In genomic region chr3:96237335-96237903, GRCm38 (mm10) we compare ENCODE assay signal across 8 mouse cellular contexts. TPM values are rescaled to one million over a fixed set of nuclear protein-coding genes. Genes with fewer than 3 reads are reported as not detected.
DNase-seq lines count a peak whose midpoint lies in the region; ATAC-seq lines count a peak whose summit lies in the region.

No protein-coding gene starts in this region.

- no peaks in the 10 kb centered on the region for H3K9me3 ChIP-seq in lung, embryonic 16.5 days (ENCODE audit: control insufficient read depth, low read length)
- H3K9me3 ChIP-seq in embryonic facial prominence, embryonic 12.5 days: no peaks in the 10 kb centered on the region
- no peaks in the 10 kb centered on the region for H3K9me3 ChIP-seq in limb, embryonic 13.5 days
- H3K9me3 ChIP-seq in stomach, embryonic 14.5 days (ENCODE audit: control insufficient read depth, low read depth, low read length): no peaks in the 10 kb centered on the region

- H3K27ac ChIP-seq in lung, embryonic 16.5 days (ENCODE audit: low read length): peak overlapping the region; percentile 84
- peak overlapping the region; percentile 85 for H3K27ac ChIP-seq in embryonic facial prominence, embryonic 12.5 days
- peak overlapping the region; percentile 79 for H3K27ac ChIP-seq in limb, embryonic 13.5 days
- H3K27ac ChIP-seq in stomach, embryonic 14.5 days (ENCODE audit: low read length): peak overlapping the region; percentile 59

- DNase-seq in lung, postnatal 25 days (ENCODE audit: low spot score): no peak
- DNase-seq in urinary bladder, adult 18-20 months (ENCODE audit: low spot score in 2 of 2): no peak
- no peak for DNase-seq in urinary bladder, postnatal 25 days (ENCODE audit: low spot score)
- DNase-seq in gastrocnemius, adult 8-10 months (ENCODE audit: low spot score in 2 of 2): no peak

- 5% methylated on average over 7 of the region's 7 CpGs for WGBS in lung, embryonic 16.5 days
- WGBS in embryonic facial prominence, embryonic 12.5 days: 23% methylated on average over 7 of the region's 7 CpGs
- WGBS in limb, embryonic 13.5 days: 21% methylated on average over 7 of the region's 7 CpGs
- 16% methylated on average over 7 of the region's 7 CpGs for WGBS in stomach, embryonic 14.5 days

- no peaks in the 10 kb centered on the region for H3K36me3 ChIP-seq in lung, embryonic 16.5 days (ENCODE audit: control insufficient read depth, insufficient read depth, low read length)
- no peaks in the 10 kb centered on the region for H3K36me3 ChIP-seq in embryonic facial prominence, embryonic 12.5 days
- no peaks in the 10 kb centered on the region for H3K36me3 ChIP-seq in limb, embryonic 13.5 days
- H3K36me3 ChIP-seq in stomach, embryonic 14.5 days (ENCODE audit: control insufficient read depth, insufficient read depth, low read length): no peaks in the 10 kb centered on the region

- H3K27me3 ChIP-seq in lung, embryonic 16.5 days (ENCODE audit: control insufficient read depth, insufficient read depth, low read depth, low read length): no peaks in the 10 kb centered on the region
- H3K27me3 ChIP-seq in embryonic facial prominence, embryonic 12.5 days: no peaks in the 10 kb centered on the region
- H3K27me3 ChIP-seq in limb, embryonic 13.5 days: no peaks in the 10 kb centered on the region
- no peaks in the 10 kb centered on the region for H3K27me3 ChIP-seq in stomach, embryonic 14.5 days (ENCODE audit: control insufficient read depth, insufficient read depth, low read length)

- H3K4me3 ChIP-seq in lung, embryonic 16.5 days (ENCODE audit: low read length): peak overlapping the region; percentile 62
- peak overlapping the region; percentile 50 for H3K4me3 ChIP-seq in embryonic facial prominence, embryonic 12.5 days
- peak overlapping the region; percentile 49 for H3K4me3 ChIP-seq in limb, embryonic 13.5 days
- peak overlapping the region; percentile 32 for H3K4me3 ChIP-seq in stomach, embryonic 14.5 days (ENCODE audit: low read depth, low read length)

- ATAC-seq in lung, embryonic 16.5 days (ENCODE audit: low read depth): no peak
- ATAC-seq in embryonic facial prominence, embryonic 12.5 days (ENCODE audit: insufficient number of reproducible peaks, insufficient read depth, low FRiP score, low TSS enrichment): no peak
- no peak for ATAC-seq in limb, embryonic 13.5 days (ENCODE audit: low FRiP score, low read depth)
- no peak for ATAC-seq in stomach, embryonic 14.5 days (ENCODE audit: insufficient number of reproducible peaks, insufficient read depth, low FRiP score, low read depth)

- H3K9ac ChIP-seq in lung, embryonic 16.5 days (ENCODE audit: low read length): peak overlapping the region; percentile 75
- peak overlapping the region; percentile 70 for H3K9ac ChIP-seq in embryonic facial prominence, embryonic 12.5 days
- peak overlapping the region; percentile 75 for H3K9ac ChIP-seq in limb, embryonic 13.5 days
- peak overlapping the region; percentile 65 for H3K9ac ChIP-seq in stomach, embryonic 14.5 days (replicated peaks; ENCODE audit: low read depth, low read length)

- H3K4me2 ChIP-seq in lung, embryonic 16.5 days (ENCODE audit: low read depth, low read length): peak overlapping the region; percentile 68
- H3K4me2 ChIP-seq in embryonic facial prominence, embryonic 12.5 days (replicated peaks): peak overlapping the region; percentile 69
- peak overlapping the region; percentile 67 for H3K4me2 ChIP-seq in limb, embryonic 13.5 days (replicated peaks)
- H3K4me2 ChIP-seq in stomach, embryonic 14.5 days (replicated peaks; ENCODE audit: low read depth, low read length): peak overlapping the region; percentile 59

- peaks cover 23% of the 10 kb centered on the region for H3K4me1 ChIP-seq in lung, embryonic 16.5 days (replicated peaks; ENCODE audit: control insufficient read depth, insufficient read depth, low read length)
- H3K4me1 ChIP-seq in embryonic facial prominence, embryonic 12.5 days: peaks cover 21% of the 10 kb centered on the region
- peaks cover 24% of the 10 kb centered on the region for H3K4me1 ChIP-seq in limb, embryonic 13.5 days
- H3K4me1 ChIP-seq in stomach, embryonic 14.5 days (ENCODE audit: control insufficient read depth, insufficient read depth, low read length): peaks cover 9% of the 10 kb centered on the region

RNA-seq across cellular contexts. Expression of gene Hist2h3c2, which starts 1.5 kb away (rescaled TPM):
- polyA plus RNA-seq in lung, embryonic 16.5 days (2015; fragmentation: Nextera tagmentation; extraction: Ambion mirVana): 3.6 and 4.7 TPM in 2 replicates
- polyA plus RNA-seq in embryonic facial prominence, embryonic 12.5 days (2016; fragmentation: Nextera tagmentation; extraction: Ambion mirVana): 7.1 and 8.2 TPM in 2 replicates
- 8.8 and 10.5 TPM in 2 replicates for polyA plus RNA-seq in limb, embryonic 13.5 days (2015; fragmentation: Nextera tagmentation; extraction: Ambion mirVana)
- polyA plus RNA-seq in stomach, embryonic 14.5 days (2014; fragmentation: Nextera tagmentation; extraction: Ambion mirVana): 4.9 and 6.2 TPM in 2 replicates
- 1 to 10 TPM; 2.6 to 7.1 (median 4.9) TPM for total RNA-seq in gastrocnemius, adult 8-10 months (2022)

RNA-seq across cellular contexts. Expression of gene Hist2h2aa2, which starts 2.7 kb away (rescaled TPM):
- polyA plus RNA-seq in lung, embryonic 16.5 days (2015; fragmentation: Nextera tagmentation; extraction: Ambion mirVana): 37.6 and 61.6 TPM in 2 replicates
- polyA plus RNA-seq in embryonic facial prominence, embryonic 12.5 days (2016; fragmentation: Nextera tagmentation; extraction: Ambion mirVana): 45.4 and 60.5 TPM in 2 replicates
- 46.2 and 48.0 TPM in 2 replicates for polyA plus RNA-seq in limb, embryonic 13.5 days (2015; fragmentation: Nextera tagmentation; extraction: Ambion mirVana)
- polyA plus RNA-seq in stomach, embryonic 14.5 days (2014; fragmentation: Nextera tagmentation; extraction: Ambion mirVana): 54.1 and 54.7 TPM in 2 replicates
- total RNA-seq in gastrocnemius, adult 8-10 months (2022): 100 to 1,000 TPM; 141 to 187 (median 153) TPM

RNA-seq across cellular contexts. Expression of gene Hist2h2aa1, which starts 7.9 kb away (rescaled TPM):
- polyA plus RNA-seq in lung, embryonic 16.5 days (2015; fragmentation: Nextera tagmentation; extraction: Ambion mirVana): 16.9 and 21.5 TPM in 2 replicates
- 19.8 and 19.9 TPM in 2 replicates for polyA plus RNA-seq in embryonic facial prominence, embryonic 12.5 days (2016; fragmentation: Nextera tagmentation; extraction: Ambion mirVana)
- polyA plus RNA-seq in limb, embryonic 13.5 days (2015; fragmentation: Nextera tagmentation; extraction: Ambion mirVana): 19.0 and 30.4 TPM in 2 replicates
- polyA plus RNA-seq in stomach, embryonic 14.5 days (2014; fragmentation: Nextera tagmentation; extraction: Ambion mirVana): 12.3 and 17.2 TPM in 2 replicates
- total RNA-seq in gastrocnemius, adult 8-10 months (2022): 1 to 10 TPM in 3 of 4 experiments, not detected in 1; 2.7 to 5.0 (median 4.8) TPM

RNA-seq across cellular contexts. Expression of gene Hist2h3c1, which starts 9.1 kb away (rescaled TPM):
- 1.0 and 2.3 TPM in 2 replicates for polyA plus RNA-seq in lung, embryonic 16.5 days (2015; fragmentation: Nextera tagmentation; extraction: Ambion mirVana)
- polyA plus RNA-seq in embryonic facial prominence, embryonic 12.5 days (2016; fragmentation: Nextera tagmentation; extraction: Ambion mirVana): 0.83 TPM in 1 of 2 replicates, not detected in the other
- polyA plus RNA-seq in limb, embryonic 13.5 days (2015; fragmentation: Nextera tagmentation; extraction: Ambion mirVana): 0.73 TPM in 1 of 2 replicates, not detected in the other
- 1.4 and 3.0 TPM in 2 replicates for polyA plus RNA-seq in stomach, embryonic 14.5 days (2014; fragmentation: Nextera tagmentation; extraction: Ambion mirVana)
- total RNA-seq in gastrocnemius, adult 8-10 months (2022): not detected

RNA-seq across cellular contexts. Expression of gene Hist2h2be, which starts 16.5 kb away (rescaled TPM):
- 7.5 and 8.8 TPM in 2 replicates for polyA plus RNA-seq in lung, embryonic 16.5 days (2015; fragmentation: Nextera tagmentation; extraction: Ambion mirVana)
- 10.6 and 11.7 TPM in 2 replicates for polyA plus RNA-seq in embryonic facial prominence, embryonic 12.5 days (2016; fragmentation: Nextera tagmentation; extraction: Ambion mirVana)
- 6.7 and 7.2 TPM in 2 replicates for polyA plus RNA-seq in limb, embryonic 13.5 days (2015; fragmentation: Nextera tagmentation; extraction: Ambion mirVana)
- 9.7 and 9.8 TPM in 2 replicates for polyA plus RNA-seq in stomach, embryonic 14.5 days (2014; fragmentation: Nextera tagmentation; extraction: Ambion mirVana)
- total RNA-seq in gastrocnemius, adult 8-10 months (2022): 1 to 10 TPM; 4.3 to 5.9 (median 5.2) TPM
